Mouse (Mus musculus): ENCODE results near the gene Htr3b.
A peak's percentile ranks its signal among the peaks of the same experiment; 100 is the strongest.

The Htr3b gene

GRCm38 (mm10) chr9:48916011-48916788 is 48.6 kb downstream of the Htr3b start:
- no peak for DNase-seq (ENCODE audit: low spot score)

GRCm38 (mm10) chr9:48910885-48911537 is 53.8 kb downstream of the Htr3b start, which contains the start of gene Htr3a:
TSS of gene Htr3a (minus strand) at chr9:48911099.
- peak; percentile 28 for DNase-seq (ENCODE audit: low spot score)

GRCm38 (mm10) chr9:48904421-48904820 is 60.4 kb downstream of the Htr3b start:
- no peak for DNase-seq (ENCODE audit: low spot score)

GRCm38 (mm10) chr9:48903766-48904165 is 61.0 kb downstream of the Htr3b start:
- DNase-seq (ENCODE audit: low spot score), result no peak

- DNase-seq (ENCODE audit: low spot score), result peak; percentile 10
Observed at GRCm38 (mm10) chr9:48898551-48898950, 66.2 kb downstream of the Htr3b start.

- DNase-seq (ENCODE audit: low spot score), result peak; percentile 10
Observed at GRCm38 (mm10) chr9:48895819-48896536, 68.8 kb downstream of the Htr3b start.

- DNase-seq (ENCODE audit: low spot score), result no peak
Observed at GRCm38 (mm10) chr9:48894755-48895154, 70.0 kb downstream of the Htr3b start.

GRCm38 (mm10) chr9:48893986-48894385 is 70.8 kb downstream of the Htr3b start:
- DNase-seq (ENCODE audit: low spot score), result peak; percentile 31

GRCm38 (mm10) chr9:48889093-48889492 is 75.7 kb downstream of the Htr3b start:
- no peak for DNase-seq (ENCODE audit: low spot score)

Measured in testis, postnatal 14 days (tissue).